Mouse (Mus musculus) layer of hippocampus, postnatal 25 days (tissue): ENCODE measurements at regions not wholly inside any gene's neighbourhood (a gene's known extent, or its start where the extent isn't known, plus 50 kb on each side); places are given as distances from the start of the nearest gene placed in this dataset.

Source experiments
- DNase-seq, 2 experiments: peaks; one replicate each; pipeline ENCODE4 v3.0.0; 2022; ENCODE audit warnings: mixed read lengths in 2 of 2, low spot score in 1 of 2; ENCODE audit errors: extremely low spot score in 1 of 2

- DNase-seq, result no peak
These were observed 61.5 kb upstream of the Sp8 start for GRCm38 (mm10) chr12:118784643-118785042.

- no peak for DNase-seq
These were observed 64.2 kb upstream of the Sp8 start for GRCm38 (mm10) chr12:118781978-118782377.

DNA sequence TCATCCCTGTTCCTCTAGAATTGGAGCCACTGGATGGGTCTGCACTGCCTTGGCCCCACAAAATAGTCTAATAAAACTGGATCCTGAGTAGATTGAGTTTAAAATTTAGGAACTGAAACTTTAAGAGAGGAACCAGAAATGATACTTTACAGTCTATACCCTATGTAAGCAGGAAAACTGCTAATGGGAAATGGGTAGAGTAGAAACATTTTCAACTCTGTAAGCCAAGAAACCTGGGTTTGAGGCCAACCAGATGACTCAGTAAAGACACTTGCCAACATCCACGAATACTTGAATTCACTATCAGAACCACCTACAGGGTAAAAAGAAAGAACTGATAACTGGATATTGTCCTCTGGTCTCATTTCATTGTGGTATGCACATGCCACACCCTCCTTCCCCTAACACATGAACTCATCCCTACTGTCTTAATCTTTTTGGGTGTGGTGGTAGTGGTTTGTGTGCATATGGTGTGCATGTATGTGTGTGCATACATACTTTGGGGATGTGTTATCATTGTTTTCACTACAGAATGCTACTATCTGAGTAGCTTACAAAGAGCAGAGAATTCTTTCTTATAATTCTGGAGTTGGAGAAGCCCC is 70.6 kb upstream of the Sp8 start:
- DNase-seq, result no peak

GRCm38 (mm10) chr12:118772790-118773189 is 73.3 kb upstream of the Sp8 start:
- no peak for DNase-seq

DNA sequence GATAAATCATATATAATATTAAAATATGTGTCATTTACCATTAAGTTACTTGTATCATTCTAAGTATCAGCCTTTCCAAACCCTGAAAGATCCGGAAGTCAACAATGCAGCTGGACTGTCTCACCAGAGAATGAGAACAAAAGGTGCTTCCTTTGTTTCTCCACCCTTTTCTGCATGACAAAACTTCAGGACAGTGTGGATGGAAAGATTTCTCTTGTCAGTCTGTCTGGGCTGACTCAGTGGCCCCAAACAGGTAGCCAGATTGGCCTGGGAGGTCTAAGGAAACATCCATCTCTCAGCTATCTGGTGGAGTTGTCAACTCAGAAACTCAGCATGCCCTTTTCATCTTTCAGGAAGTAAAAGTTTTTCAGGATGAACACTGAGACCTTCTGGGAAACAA is 79.7 kb upstream of the Sp8 start:
- no peak for DNase-seq

DNA sequence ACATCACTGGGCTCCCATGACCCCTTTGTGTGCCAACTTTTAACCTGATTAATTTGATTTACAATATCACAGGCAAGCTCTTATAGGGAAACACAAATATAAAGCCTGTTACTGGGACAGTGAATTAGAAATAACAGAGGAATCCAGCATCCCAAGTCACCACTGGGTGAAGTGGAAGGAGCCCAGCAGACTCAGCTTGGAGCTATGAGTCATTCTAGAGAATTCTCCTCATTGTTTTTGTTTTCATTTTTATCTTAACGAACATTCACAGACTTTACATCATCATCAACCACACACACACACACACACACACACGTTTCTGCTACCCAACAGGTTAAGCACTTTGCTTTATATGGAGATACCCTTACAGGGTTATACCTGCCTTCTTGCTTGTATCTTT is 92.1 kb upstream of the Sp8 start:
- no peak for DNase-seq

- DNase-seq, result no peak
These were observed 107.0 kb upstream of the Sp8 start for GRCm38 (mm10) chr12:118739103-118739502.

- DNase-seq, result no peak
These were observed 120.2 kb upstream of the Sp8 start for GRCm38 (mm10) chr12:118725891-118726290.

DNA sequence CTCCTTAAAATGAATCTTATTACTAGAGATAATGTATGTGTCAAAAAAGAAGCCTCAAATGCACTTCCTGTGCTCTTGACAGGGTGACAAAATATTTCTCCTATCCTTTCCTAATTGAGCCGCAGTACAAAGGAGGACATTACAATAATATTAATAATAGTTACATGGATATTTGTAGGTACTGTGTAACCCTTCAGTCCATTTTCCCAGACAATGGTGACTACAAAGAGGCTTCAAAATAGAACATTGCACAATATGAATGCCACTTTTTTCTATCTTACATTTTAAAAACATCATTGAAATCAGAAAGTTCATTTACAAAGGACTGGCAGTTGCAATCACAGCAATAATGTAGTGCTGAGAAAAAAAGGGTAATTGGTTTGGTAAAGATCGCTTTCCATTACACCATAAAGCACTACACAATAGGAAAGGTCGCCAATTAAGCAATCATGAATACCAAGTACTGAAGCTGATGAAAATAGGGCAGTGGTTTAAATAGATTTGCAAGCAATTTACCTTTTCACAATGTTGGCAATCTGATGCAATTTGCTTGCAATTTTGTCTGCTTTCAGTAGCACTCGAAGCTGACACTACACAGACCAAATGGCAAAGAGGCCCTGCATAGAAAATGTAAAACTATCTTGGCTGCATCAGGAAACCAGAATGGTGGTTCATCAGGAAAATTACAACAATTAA is 126.1 kb upstream of the Sp8 start:
- no peak for DNase-seq

DNA sequence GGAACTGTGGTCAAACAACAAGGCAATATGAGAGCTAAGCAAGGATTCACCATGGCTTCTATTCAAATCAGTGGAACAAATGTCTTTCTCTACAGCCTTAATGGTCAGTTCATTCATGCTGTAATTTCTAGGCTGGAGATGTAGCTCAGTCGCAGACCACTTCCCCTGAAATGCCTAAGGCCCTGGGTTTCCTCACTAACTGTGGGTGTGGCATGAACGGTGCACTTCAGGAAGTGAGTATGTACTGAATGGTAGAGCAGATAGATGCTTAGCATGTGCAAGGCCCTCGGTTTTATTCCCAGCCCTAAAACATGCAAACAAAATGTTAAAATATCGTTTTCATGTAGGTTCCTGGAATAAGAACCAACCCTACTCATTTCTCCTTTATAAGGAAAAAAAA is 129.3 kb upstream of the Sp8 start:
- DNase-seq, result no peak

DNA sequence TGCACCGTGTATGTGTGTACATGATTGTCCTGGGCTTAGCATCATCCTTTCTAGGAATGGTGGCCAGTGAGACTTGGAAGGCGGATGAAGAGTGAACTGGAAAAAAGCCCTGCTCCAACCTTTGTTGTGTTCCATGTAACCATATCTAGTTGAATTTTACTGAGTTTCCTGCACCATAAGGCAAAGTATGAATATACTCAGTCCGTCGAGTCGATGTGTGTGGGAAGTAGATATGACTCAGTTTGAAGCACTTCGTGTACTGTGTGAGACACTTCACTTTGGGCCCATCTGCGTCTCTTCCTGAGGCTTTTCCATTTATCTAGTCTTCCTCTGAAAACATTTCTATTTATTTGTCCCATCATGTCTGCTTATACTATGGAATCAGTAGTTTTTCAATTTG is 139.5 kb upstream of the Sp8 start:
- no peak for DNase-seq

- no peak for DNase-seq
These were observed 141.3 kb upstream of the Sp8 start for GRCm38 (mm10) chr12:118704826-118705225.

DNA sequence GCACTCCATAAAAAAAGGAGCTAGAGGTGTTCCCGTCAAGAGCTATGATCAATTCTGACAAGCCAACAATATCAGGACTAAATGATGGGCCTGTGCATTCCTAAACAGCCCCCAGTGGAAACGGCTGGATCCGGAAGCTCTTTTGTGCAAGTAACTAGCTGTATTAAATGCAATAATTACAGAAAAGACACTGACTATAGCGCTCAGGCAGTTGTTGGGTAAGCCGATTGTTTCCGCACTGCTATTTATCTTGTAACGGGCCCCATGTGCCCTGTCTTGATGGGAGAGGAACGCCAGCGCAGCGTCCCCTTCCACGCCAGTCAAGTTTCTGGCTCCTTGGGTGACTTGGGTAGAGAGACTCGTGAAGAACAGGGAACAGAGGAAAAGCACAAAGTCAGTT is 142.4 kb upstream of the Sp8 start:
- no peak for DNase-seq

DNA sequence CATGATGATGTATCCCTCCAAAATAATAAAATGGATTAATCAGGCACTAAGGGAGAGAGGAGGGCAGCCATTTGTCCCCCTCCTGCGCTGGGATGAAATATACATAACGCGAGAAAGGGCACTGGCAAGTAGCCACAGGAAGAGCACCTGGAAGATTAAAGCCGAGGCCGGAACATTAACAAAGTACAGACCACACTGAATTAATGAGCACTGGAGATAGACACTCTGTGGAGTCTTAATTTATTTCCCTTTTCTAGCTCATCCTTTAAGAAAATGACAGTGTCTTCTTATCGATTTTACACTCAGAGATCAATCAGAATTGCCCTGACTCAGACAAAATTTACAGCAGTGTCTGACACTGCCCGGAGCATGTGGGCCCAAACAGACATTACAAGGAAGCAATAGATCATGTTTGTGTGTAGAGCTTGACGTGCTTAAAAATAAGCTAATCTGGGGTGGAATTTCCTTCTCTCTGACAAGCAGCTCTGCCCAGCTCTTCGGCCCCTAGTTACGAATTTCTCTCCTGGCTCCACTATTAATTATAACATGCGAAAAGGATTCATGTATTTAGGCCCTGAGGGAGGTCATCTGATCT is 143.0 kb upstream of the Sp8 start:
- DNase-seq, result no peak

- no peak for DNase-seq
These were observed 144.3 kb upstream of the Sp8 start for GRCm38 (mm10) chr12:118701838-118702237.

- DNase-seq, result no peak
These were observed 148.0 kb upstream of the Sp8 start for GRCm38 (mm10) chr12:118698110-118698509.

DNA sequence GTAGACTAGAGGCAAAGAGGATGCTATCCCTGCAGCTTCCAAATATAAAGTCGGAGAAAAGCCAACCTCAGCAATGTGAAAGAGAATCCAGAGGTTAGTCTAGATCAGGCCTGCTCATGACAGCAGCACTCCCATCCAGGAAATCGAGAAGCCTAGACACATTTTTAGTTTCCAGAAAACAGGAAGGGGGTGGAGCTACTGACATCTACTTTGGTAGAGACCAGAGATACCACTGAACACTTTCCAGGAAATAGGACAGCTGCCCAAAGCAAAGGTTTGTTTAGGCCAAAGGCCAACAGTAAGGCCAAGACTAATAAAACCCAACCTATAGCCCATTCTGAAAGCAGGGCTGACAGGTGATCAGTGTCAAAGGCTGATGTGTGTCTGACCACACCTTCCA is 151.4 kb upstream of the Sp8 start:
- DNase-seq, result no peak

- no peak for DNase-seq
These were observed 163.2 kb upstream of the Sp8 start for GRCm38 (mm10) chr12:118682902-118683301.

DNA sequence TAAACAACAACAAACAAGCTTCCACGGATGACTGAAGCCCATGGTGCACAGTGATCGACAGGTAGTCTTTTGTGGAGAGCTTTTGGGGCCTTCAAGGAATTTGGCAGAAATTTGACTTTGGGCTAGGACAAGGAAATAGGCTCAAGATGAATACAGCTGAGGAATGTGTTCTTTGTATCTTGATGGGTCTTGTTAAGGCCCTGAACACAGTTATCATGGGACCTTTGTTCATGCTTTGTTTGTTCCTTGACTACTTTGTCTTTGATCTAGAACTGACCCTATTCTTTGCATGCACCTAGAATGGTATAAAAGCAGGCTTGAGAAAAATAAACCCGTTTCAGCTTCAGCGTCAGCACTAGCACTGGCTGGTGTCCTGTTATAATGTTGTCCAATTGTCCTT is 168.1 kb upstream of the Sp8 start:
- DNase-seq, result no peak

- DNase-seq, result no peak
These were observed 184.6 kb upstream of the Sp8 start for GRCm38 (mm10) chr12:118661575-118661974.

GRCm38 (mm10) chr12:118661214-118661486 is 185.0 kb upstream of the Sp8 start:
- DNase-seq, result no peak
